Mouse (Mus musculus) kidney, adult 9 months (tissue): Measurements from ENCODE around the gene Ormdl3.
A peak's percentile ranks its signal among the peaks of the same experiment; 100 is the strongest.

Experiments
- DNase-seq: peaks from one replicate; pipeline ENCODE4 v3.0.0; 2022

Gene Ormdl3

GRCm38 (mm10) chr11:98587684-98588546 is 747 bp upstream of the Ormdl3 start:
- peak; percentile 76 for DNase-seq

GRCm38 (mm10) chr11:98586087-98586891 is 879 bp downstream of the Ormdl3 start:
- peak; percentile 31 for DNase-seq

- DNase-seq = no peak
Measured at GRCm38 (mm10) chr11:98584629-98585177, 2.5 kb downstream of the Ormdl3 start.

GRCm38 (mm10) chr11:98584146-98584545 is 3.0 kb downstream of the Ormdl3 start:
- no peak for DNase-seq

DNA sequence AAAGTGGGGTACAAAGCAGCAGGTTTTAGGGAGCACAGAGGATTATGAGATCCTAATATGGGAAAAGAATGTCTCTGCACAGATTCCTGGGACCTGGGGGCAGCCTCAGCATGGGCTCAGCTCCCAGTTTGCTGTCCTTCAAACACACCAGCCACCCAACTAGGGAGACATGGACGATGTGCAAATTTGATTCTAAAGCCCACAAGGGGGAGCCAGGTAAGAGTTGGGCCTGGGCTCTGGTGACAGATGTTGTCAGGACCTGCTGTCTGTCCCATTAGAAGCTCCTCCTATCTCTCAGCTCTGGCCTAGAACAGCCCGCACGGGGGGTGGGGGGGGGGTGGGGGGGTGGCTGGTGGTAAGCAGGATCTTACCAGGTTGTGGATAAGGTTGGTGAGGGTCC is 3.6 kb downstream of the Ormdl3 start:
- DNase-seq = no peak

- no peak for DNase-seq
Measured at GRCm38 (mm10) chr11:98583265-98583552, 4.0 kb downstream of the Ormdl3 start.

DNA sequence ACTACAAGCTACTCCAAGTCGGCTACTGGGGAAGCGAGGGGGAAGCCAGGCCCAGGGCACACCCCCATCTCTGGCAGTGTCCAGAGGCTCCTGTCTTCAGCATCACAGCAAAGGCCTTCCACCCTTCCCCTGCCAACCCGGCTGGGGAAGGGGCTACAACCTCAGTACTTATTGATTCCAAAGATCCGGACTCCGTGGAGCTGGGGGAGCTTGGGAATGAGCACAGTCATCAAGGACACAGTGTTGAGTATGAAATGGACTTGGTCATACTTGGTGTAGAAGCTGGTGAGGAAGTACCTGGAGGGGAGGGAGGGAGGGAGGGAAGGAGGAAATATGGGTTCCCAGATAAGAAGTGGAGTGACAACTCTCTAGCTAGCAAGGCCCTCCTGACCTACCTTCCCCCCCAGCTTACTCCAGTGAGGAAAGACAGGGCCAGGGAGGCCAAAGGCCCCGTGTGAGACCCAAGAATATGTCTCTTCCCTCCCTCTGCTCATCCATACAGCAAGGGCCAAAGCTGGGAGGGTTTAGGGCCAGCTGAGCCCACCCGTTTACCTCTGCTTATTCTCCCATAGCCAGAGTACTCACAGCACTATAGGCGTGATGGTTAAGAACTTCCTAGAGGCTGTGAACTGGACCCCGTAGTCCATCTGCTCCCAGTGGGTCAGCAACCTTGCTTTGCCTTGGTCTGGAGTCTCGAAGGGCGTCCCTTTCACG is 4.5 kb downstream of the Ormdl3 start:
- no peak for DNase-seq

- DNase-seq = no peak
Measured at GRCm38 (mm10) chr11:98582030-98582388, 5.2 kb downstream of the Ormdl3 start.

GRCm38 (mm10) chr11:98581286-98582029 is 5.7 kb downstream of the Ormdl3 start:
- DNase-seq = no peak

- DNase-seq = peak; percentile 22
Measured at GRCm38 (mm10) chr11:98580301-98581121, 6.7 kb downstream of the Ormdl3 start.

- no peak for DNase-seq
Measured at GRCm38 (mm10) chr11:98577776-98578175, 9.4 kb downstream of the Ormdl3 start.

GRCm38 (mm10) chr11:98569461-98569860 is 17.7 kb downstream of the Ormdl3 start:
- no peak for DNase-seq

DNA sequence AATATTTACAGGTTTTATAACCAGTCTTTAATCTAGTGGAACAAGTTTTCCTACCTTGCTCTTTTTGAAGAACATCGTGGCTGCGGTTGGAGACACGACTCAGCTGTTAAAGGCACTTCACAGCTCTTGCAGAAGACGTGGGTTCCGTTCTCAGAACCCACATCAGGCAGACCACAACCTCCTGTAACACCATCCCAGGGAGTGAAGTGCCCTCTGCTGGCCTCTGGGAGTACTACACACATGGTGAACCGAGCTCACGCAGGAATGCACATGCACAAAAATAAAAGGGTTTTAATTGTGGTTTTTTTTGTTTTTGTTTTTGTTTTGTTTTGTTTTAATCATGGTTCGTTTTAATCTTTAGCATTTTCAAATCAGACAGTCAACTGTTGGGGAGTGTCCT is 18.8 kb downstream of the Ormdl3 start:
- DNase-seq = no peak

DNA sequence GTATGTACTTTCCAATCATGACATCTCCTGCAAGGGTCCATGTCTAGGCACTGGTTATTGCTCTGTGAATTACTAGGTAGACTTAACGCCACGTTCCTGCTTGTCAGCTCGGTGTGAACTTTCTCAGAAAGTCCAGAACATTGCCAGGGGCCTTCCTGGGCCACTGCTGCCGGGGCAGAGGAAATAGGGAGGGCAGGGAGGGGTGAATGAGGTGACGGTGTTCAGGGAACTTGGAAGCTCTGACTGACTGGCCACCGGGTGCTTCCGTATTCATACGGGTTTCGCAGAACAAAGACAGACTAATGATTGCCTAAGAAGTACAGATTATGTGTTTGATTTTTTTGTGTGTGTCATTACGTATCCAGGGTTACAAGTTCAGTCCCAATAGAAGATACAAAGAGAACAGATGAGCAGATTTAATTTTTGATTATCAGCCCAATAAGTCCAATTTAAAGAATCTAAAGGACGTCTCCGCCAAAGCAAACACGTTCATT is 23.2 kb downstream of the Ormdl3 start:
- DNase-seq = no peak

- DNase-seq = no peak
Measured at GRCm38 (mm10) chr11:98563025-98563424, 24.1 kb downstream of the Ormdl3 start.

GRCm38 (mm10) chr11:98560942-98561341 is 26.2 kb downstream of the Ormdl3 start:
- no peak for DNase-seq

GRCm38 (mm10) chr11:98555124-98555700 is 32.0 kb downstream of the Ormdl3 start:
- no peak for DNase-seq

DNA sequence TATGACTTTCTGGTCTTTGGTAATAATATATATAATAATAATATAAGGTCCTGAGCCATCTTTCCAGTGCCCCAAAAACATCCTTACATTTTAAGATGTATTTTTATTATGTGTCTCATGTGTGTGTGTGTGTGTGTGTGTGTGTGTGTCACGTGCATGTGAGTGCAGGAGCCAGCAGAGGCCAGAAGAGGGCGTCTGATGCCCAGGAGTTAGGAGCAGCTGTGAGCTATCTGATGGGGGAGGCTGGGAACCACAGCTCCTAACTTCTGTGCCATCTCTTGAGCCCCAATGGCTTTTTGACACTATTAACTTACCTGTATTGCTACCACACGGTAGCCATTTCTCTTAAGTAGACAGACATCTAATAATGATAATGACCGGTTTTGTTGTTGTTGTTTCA is 33.2 kb downstream of the Ormdl3 start:
- DNase-seq = no peak

DNA sequence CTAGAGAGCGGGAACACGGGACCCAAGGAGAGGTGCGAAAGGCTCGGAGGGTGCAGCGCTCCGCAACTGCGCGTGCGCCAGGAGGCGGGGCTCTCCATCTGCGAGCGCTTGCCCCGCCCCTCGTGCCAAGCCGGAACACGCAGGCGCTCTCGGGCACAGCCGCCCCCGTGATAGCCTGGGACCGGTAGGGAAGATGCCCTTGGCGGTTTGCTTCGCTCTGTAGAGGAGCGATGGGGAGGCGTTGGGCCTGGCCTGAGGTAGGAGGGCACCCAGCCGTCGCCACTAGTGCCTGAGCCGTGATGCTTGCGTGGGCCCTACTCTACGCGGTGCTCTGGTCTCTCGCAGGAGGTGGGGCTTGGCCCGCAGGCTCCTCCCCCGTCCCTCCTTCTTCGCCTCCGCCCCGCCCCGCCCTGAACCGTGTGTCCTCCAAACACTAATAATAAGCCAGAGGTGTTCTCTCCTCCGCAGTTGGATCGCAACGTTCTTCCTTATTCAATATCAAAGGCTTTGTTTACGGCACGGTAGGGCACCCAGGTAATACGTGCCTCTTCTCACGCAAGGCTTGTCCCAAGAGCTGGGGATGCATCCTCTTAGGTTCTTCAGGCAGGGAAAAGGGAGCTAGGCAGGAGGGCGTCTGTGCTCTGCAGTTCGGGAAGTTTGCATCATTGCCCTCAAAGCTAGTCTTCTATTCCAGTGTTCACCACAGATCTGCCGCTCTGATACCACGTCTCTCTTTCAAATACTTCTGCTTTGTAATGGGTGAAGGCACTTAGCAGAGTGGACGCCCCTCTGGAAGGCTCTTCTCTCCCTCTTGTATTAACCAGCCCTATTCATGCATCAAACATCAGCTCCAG is 36.0 kb downstream of the Ormdl3 start, which contains the start of gene Zpbp2:
Zpbp2 (plus strand) TSS at position 123 of the 854 bp plus-strand sequence.
- DNase-seq = peak; percentile 76
